Mouse (Mus musculus) CH12.LX (cell line): ENCODE results near the gene Hcar1. TPM values are rescaled to one million over a fixed set of nuclear protein-coding genes. Genes with fewer than 3 reads are reported as not detected.

ENCODE experiments used
- DNase-seq: peaks from one replicate; pipeline ENCODE4 v3.0.0-alpha.2; 2013; ENCODE audit errors: extremely low read depth
- H3K27ac ChIP-seq: 2 replicates; pipeline ENCODE4 v1.5.1; 2012; ENCODE audit warnings: low read depth, mild to moderate bottlenecking, control low read depth, moderate library complexity; ENCODE audit not compliant: insufficient read depth
- H3K27me3 ChIP-seq: replicated peaks from 2 replicates; pipeline ENCODE3; 2012; ENCODE audit warnings: inconsistent platforms
- H3K36me3 ChIP-seq, 2 experiments: replicated peaks in 1 of 2; 2 replicates each; pipeline versions ENCODE3 to v1.6.1; 2012; ENCODE audit warnings: inconsistent platforms in 1 of 2, low read length in 1 of 2, mild to moderate bottlenecking in 1 of 2, mixed read lengths in 1 of 2, moderate library complexity in 1 of 2; ENCODE audit not compliant: control insufficient read depth in 1 of 2, insufficient read depth in 1 of 2
- H3K4me1 ChIP-seq, 2 experiments: 2 replicates each; pipeline ENCODE4 v1.6.1; 2012; ENCODE audit warnings: inconsistent platforms in 1 of 2, moderate library complexity in 1 of 2; ENCODE audit not compliant: insufficient read depth in 2 of 2, control insufficient read depth in 1 of 2
- H3K4me2 ChIP-seq: 2 replicates; pipeline ENCODE4 v1.6.1; 2012; ENCODE audit warnings: low read depth, mild to moderate bottlenecking, control low read depth; ENCODE audit not compliant: poor library complexity, insufficient read depth, severe bottlenecking
- H3K4me3 ChIP-seq, 3 experiments: fragments of 150-350 bp in 1 of 3; sonication (generic) in 1 of 3; replicated peaks in 1 of 3; 2 replicates each; pipeline versions ENCODE3 to v1.5.1; 2011 to 2012; ENCODE audit warnings: low read depth in 2 of 3, low read length in 2 of 3, mild to moderate bottlenecking in 2 of 3, moderate library complexity in 2 of 3, control low read depth in 1 of 3, improper control_type of control experiment in 1 of 3, inconsistent platforms in 1 of 3, mixed read lengths in 1 of 3; ENCODE audit not compliant: poor library complexity in 1 of 3
- H3K79me2 ChIP-seq: replicated peaks from 2 replicates; pipeline ENCODE4 v1.6.1; 2012; ENCODE audit warnings: mild to moderate bottlenecking, moderate library complexity; ENCODE audit not compliant: control insufficient read depth, poor library complexity, insufficient read depth, severe bottlenecking; ENCODE audit errors: extremely low read depth
- H3K9ac ChIP-seq: 2 replicates; pipeline ENCODE4 v1.6.1; 2012; ENCODE audit warnings: low read depth, mild to moderate bottlenecking, control low read depth, moderate library complexity; ENCODE audit not compliant: insufficient read depth
- H3K9me3 ChIP-seq: replicated peaks from 2 replicates; pipeline ENCODE3; 2012; ENCODE audit warnings: low read length, inconsistent platforms, mixed read lengths
- BHLHE40 ChIP-seq: IDR thresholded peaks from 2 replicates; pipeline ENCODE4 v1.6.1; 2011; ENCODE audit warnings: mild to moderate bottlenecking, low read depth, low read length, improper control_type of control experiment
- E2F4 ChIP-seq: IDR thresholded peaks from 2 replicates; pipeline ENCODE4 v1.6.1; 2011; ENCODE audit warnings: low read depth, low read length, improper control_type of control experiment; ENCODE audit not compliant: insufficient replicate concordance
- EP300 ChIP-seq: IDR thresholded peaks from 2 replicates; pipeline ENCODE4 v1.6.1; 2011; ENCODE audit warnings: low read length, improper control_type of control experiment
- IRF4 ChIP-seq: IDR thresholded peaks from 2 replicates; pipeline ENCODE4 v1.6.1; 2014; ENCODE audit warnings: low read depth, mild to moderate bottlenecking, inconsistent platforms, low read length, improper control_type of control experiment
- KAT2A ChIP-seq: IDR thresholded peaks from 2 replicates; pipeline ENCODE4 v1.6.1; 2012; ENCODE audit warnings: low read length, improper control_type of control experiment, inconsistent platforms; ENCODE audit not compliant: insufficient replicate concordance
- MAFK ChIP-seq: IDR thresholded peaks from 2 replicates; pipeline ENCODE4 v1.6.1; 2011; ENCODE audit warnings: low read length, improper control_type of control experiment; ENCODE audit not compliant: insufficient replicate concordance
- MAX ChIP-seq: IDR thresholded peaks from 2 replicates; pipeline ENCODE4 v1.6.1; 2011; ENCODE audit warnings: low read length, improper control_type of control experiment
- MAZ ChIP-seq: IDR thresholded peaks from 2 replicates; pipeline ENCODE4 v1.6.1; 2012; ENCODE audit warnings: low read depth, mild to moderate bottlenecking, inconsistent platforms, low read length, improper control_type of control experiment, moderate library complexity
- MYC ChIP-seq: IDR thresholded peaks from 2 replicates; pipeline ENCODE4 v1.6.1; 2011; ENCODE audit warnings: low read depth, mild to moderate bottlenecking, improper control_type of control experiment, low read length
- POLR2AphosphoS2 ChIP-seq: IDR thresholded peaks from 2 replicates; pipeline ENCODE4 v1.6.1; 2011; ENCODE audit warnings: low read depth, low read length, improper control_type of control experiment
- RCOR1 ChIP-seq: conservative IDR thresholded peaks from 2 replicates; pipeline ENCODE4 v1.6.1; 2012; ENCODE audit warnings: low read depth, mild to moderate bottlenecking, inconsistent platforms, low read length, improper control_type of control experiment
- TCF12 ChIP-seq: IDR thresholded peaks from 2 replicates; pipeline ENCODE4 v1.6.1; 2014; ENCODE audit warnings: low read depth, mild to moderate bottlenecking, inconsistent platforms, low read length, improper control_type of control experiment
- UBTF ChIP-seq: IDR thresholded peaks from 2 replicates; pipeline ENCODE4 v1.6.1; 2012; ENCODE audit warnings: low read depth, mild to moderate bottlenecking, inconsistent platforms, low read length, improper control_type of control experiment, moderate library complexity
- USF1 ChIP-seq: IDR thresholded peaks from 2 replicates; pipeline ENCODE4 v1.6.1; 2014; ENCODE audit warnings: low read depth, mild to moderate bottlenecking, inconsistent platforms, low read length, improper control_type of control experiment
- ZC3H11A ChIP-seq: IDR thresholded peaks from 2 replicates; pipeline ENCODE4 v1.6.1; 2012; ENCODE audit warnings: low read depth, mild to moderate bottlenecking, inconsistent platforms, low read length, improper control_type of control experiment
- ZKSCAN1 ChIP-seq: IDR thresholded peaks from 2 replicates; pipeline ENCODE4 v1.6.1; 2012; ENCODE audit warnings: low read depth, inconsistent platforms, low read length, improper control_type of control experiment, borderline replicate concordance
- ZMIZ1 ChIP-seq: IDR thresholded peaks from 2 replicates; pipeline ENCODE4 v1.6.1; 2012; ENCODE audit warnings: low read depth, mild to moderate bottlenecking, inconsistent platforms, low read length, improper control_type of control experiment
- ZNF384 ChIP-seq: IDR thresholded peaks from 2 replicates; pipeline ENCODE4 v1.6.1; 2012; ENCODE audit warnings: low read depth, low read length, improper control_type of control experiment, inconsistent platforms
- dilution Hi-C: fragments of 300-500 bp; cut with MboI; formaldehyde crosslinking; loops from 2 replicates; pipeline ENCODE4 v1.14.3; 2020; ENCODE audit warnings: low sequenced_read_pairs; ENCODE audit not compliant: extremely low pct_unique_long_range_greater_than_20kb, extremely low pct_ligation_motif_present
- in situ Hi-C: fragments of 300-500 bp; cut with MboI; formaldehyde crosslinking; loops from 3 replicates; pipeline ENCODE4 v1.14.3; 2019; ENCODE audit warnings: low sequenced_read_pairs, low pct_ligation_motif_present, low pct_unique_long_range_greater_than_20kb, mixed read lengths
- polyA plus RNA-seq: library from polyadenylated mRNA; unstranded; fragments of >175 nt; gene quantifications from 2 replicates; pipeline ENCODE4 v1.2.1, GENCODE M21; 2012; ENCODE audit warnings: low read depth; ENCODE audit not compliant: insufficient read length
- total RNA-seq, 2 experiments: library from RNA; depleted of rRNA; stranded (reverse); fragments of 300-350 nt in 1 of 2; fragments of >200 nt in 1 of 2; gene quantifications; 2 replicates each; pipeline ENCODE4 v1.2.3; 2012 to 2014

Hcar1 gene
- total and polyA plus RNA-seq, 3 experiments, result not detected

DNA sequence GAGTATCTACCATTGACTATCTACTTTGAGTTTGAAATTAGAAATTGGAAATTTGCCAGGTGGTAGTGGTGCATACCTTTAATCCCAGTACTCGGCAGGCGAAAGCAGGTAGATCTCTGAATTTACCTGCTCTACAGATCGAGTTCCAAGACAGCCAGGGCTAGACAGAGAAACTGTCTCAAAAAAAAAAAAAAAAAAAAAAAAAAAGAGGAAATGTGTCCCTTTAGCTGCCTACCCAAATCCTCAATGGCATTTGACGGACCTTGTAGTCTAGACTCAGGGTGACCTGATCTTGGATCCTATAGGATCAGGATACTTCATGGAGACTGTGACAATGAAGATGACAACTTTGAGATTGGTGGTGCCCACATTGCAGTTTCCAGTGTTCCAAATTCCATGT is 13.4 kb downstream of the Hcar1 start:
- Histone ChIP-seq H3K4me2 (no peak overlapping the region), H3K79me2 (no peaks in the 10 kb centered on the region), H3K4me3 (no peak overlapping the region), H3K9me3 (peaks cover 2% of the 10 kb centered on the region), H3K27ac (no peak overlapping the region), H3K27me3 (no peaks in the 10 kb centered on the region), H3K36me3 (no peaks in the 10 kb centered on the region), H3K9ac (no peak overlapping the region), H3K4me1 (peaks cover 14 to 21% of the 10 kb centered on the region in 2 experiments)
- in situ Hi-C loops, result no loop called here
- peak; percentile 61 for TF ChIP-seq ZNF384
- no peak for TF ChIP-seq E2F4
- TF ChIP-seq TCF12, result no peak
- no peak for DNase-seq
- dilution Hi-C loops, result no loop called here

DNA sequence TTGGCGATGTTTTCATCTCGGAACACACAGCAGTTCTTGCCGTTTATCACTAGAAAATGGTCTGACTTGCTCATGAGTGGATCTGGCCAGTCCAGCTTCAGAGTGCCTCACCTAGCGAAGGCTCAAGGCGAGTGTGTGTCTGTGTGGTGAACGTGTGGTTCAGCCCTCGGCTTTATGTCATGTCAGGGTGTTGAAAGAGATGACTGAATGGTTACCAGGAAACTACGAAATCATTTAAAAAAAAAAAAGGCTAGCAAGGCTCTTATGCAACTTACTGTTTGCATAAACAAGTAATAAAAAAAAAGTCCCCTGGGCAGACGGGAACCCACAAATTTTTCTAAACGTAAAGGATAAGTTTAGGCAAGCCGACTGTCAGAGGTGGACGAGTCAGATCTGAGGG is 14.5 kb downstream of the Hcar1 start, which contains the start of gene Hcar2:
TSS of gene Hcar2 (minus strand) at position 135 of the 400 bp plus-strand sequence.
- no peaks in the 10 kb centered on the region for H3K9me3 ChIP-seq
- TF ChIP-seq MAFK, result no peak
- no peak for TF ChIP-seq ZMIZ1
- no peak for TF ChIP-seq MAZ
- DNase-seq, result no peak
- H3K4me3 ChIP-seq, result no peak within 1 kb of the TSS
- 0 out of 2 replicates have a peak within 1 kb of the TSS, but pooled peaks have one; percentile 10 for H3K4me2 ChIP-seq
- H3K27me3 ChIP-seq, result no peaks in the 10 kb centered on the region
- no peak within 1 kb of the TSS for H3K9ac ChIP-seq
- peaks cover 14 to 21% of the 10 kb centered on the region in 2 experiments for H3K4me1 ChIP-seq
- dilution Hi-C loops, result no loop called here
- no peaks in the 10 kb centered on the region for H3K36me3 ChIP-seq
- no peak within 1 kb of the TSS for H3K27ac ChIP-seq
- no peaks in the 10 kb centered on the region for H3K79me2 ChIP-seq
- in situ Hi-C loops, result no loop called here

DNA sequence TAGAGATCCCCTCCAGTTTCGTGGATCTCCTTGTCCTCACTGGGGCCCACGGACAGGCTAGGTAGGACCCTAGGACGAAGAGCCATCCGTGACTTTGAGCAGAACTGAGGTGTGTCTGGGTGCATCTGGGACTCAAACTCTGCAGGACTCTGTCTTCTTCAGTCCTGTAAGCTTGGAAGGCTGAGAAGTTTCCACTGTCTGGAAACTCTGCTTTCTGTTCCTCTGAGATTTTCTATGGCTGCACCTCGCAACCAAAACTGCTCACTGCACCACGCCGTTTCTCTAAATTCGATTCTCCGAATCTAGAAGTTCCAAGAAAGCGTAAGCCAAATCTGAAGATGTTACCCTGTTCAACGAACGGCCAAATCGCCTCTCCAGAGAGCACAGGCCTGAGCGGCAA is 15.9 kb downstream of the Hcar1 start:
- dilution Hi-C loops, result no loop called here
- Histone ChIP-seq H3K79me2 (no peaks in the 10 kb centered on the region), H3K27ac (no peak overlapping the region)

More for the DNA sequence above, 15.9 kb downstream of the Hcar1 start:
- Histone ChIP-seq H3K9ac (no peak overlapping the region), H3K27me3 (no peaks in the 10 kb centered on the region), H3K4me3 (no peak overlapping the region), H3K4me2 (peak overlapping the region; percentile 10; the same call in 1 of the 2 replicates), H3K36me3 (no peaks in the 10 kb centered on the region), H3K4me1 (peaks cover 14 to 23% of the 10 kb centered on the region in 2 experiments)
- no peak for DNase-seq
- no peak for TF ChIP-seq ZMIZ1
- no peak for TF ChIP-seq MYC
- peak; percentile 60 for TF ChIP-seq IRF4
- TF ChIP-seq RCOR1, result no peak
- TF ChIP-seq EP300, result peak; percentile 69
- TF ChIP-seq MAX, result no peak
- TF ChIP-seq KAT2A, result no peak
- no peak for TF ChIP-seq ZC3H11A
- TF ChIP-seq ZKSCAN1, result no peak
- no peak for TF ChIP-seq BHLHE40
- TF ChIP-seq UBTF, result no peak
- TF ChIP-seq POLR2AphosphoS2, result no peak
- no peak for TF ChIP-seq USF1
- TF ChIP-seq MAZ, result no peak
- TF ChIP-seq, all 38 proteins: peak for 2
- H3K9me3 ChIP-seq, result no peaks in the 10 kb centered on the region
- in situ Hi-C loops, result loop anchor here (5.0 kb wide), 1 partner anchor 48 kb away; no protein-coding TSS in a partner anchor
